Mouse (Mus musculus): ENCODE results near the gene Atad1. TPM values are rescaled to one million over a fixed set of nuclear protein-coding genes. Genes with fewer than 3 reads are reported as not detected.
"Not testable (repeated sequence)": the region's sequence is repeated elsewhere in the genome, so short reads cannot be mapped to it uniquely, and the experiment has no call there.

The Atad1 gene
- 10 to 100 TPM; 47.3 to 65.2 TPM for total RNA-seq (2021)
- long read RNA-seq, experiment 1, transcript Atad1-203 (10 exons, 3,771 nt): major isoform, 32 of 38 reads
- long read RNA-seq, experiment 1, partial matches to known transcripts: 4 of 38 reads
- long read RNA-seq, experiment 1, other reads (novel, unspliced or antisense): 2 of 38 reads
- long read RNA-seq, experiment 2, transcript Atad1-203 (10 exons, 3,771 nt): major isoform, 71 of 80 reads
- long read RNA-seq, experiment 2, partial matches to known transcripts: 3 of 80 reads
- long read RNA-seq, experiment 2, other reads (novel, unspliced or antisense): 6 of 80 reads

DNA sequence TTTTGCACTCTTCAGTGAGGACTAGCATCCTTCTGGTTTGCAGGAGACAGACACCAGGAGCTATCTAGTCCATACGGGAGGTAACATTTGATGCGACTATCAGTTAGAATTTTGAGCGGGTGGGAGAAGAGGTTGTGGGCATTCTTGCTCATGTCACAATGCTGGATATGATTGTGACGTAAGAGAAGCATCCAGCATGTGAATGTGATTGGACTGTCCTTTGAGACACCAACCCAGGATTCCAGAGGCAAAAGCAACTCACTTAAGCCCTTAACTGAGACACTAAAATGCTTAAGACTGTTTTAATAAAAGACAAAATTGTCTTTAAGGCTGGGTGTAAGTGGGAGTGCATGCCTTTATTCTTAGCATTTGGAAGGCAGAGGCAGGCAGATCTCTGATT, at the start of gene Atad1:
Gene Atad1, minus strand, starts transcription at position 101 of the 400 bp plus-strand sequence.
- DNase-seq: no peak

DNA sequence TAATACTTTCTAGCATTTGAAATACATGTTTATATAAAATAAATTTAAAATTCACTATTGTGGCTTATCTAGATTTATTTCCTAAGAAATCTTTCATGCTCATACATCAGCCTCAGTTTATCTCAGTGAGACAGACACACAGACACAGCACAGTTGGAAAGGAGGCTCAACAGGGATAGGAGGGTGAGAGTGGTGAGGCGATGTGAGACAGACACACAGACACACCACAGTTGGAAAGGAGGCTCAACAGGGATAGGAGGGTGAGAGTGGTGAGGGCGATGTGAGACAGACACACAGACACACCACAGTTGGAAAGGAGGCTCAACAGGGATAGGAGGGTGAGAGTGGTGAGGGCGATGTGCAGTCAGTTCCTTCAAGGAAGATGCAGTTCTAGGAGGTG, 48.4 kb upstream of the Atad1 start:
- not testable (repeated sequence) for DNase-seq

DNA sequence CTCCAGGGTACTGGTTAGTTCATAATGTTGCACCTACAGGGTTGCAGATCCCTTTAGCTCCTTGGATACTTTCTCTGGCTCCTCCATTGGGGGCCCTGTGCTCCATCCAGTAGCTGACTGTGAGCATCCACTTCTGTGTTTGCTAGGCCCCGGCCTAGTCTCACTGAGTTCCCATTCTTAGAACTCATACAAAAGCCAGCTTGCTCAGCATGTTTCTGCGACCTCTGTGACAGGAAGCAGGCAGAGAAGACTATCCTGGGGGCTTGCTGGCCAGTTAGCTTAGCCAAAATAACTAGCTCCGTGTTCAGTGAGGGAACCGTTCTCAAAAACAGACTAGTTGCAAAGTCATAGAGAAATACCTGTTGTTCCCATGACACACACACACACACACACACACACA, 47.8 kb upstream of the Atad1 start:
- DNase-seq: peak; percentile 10

DNA sequence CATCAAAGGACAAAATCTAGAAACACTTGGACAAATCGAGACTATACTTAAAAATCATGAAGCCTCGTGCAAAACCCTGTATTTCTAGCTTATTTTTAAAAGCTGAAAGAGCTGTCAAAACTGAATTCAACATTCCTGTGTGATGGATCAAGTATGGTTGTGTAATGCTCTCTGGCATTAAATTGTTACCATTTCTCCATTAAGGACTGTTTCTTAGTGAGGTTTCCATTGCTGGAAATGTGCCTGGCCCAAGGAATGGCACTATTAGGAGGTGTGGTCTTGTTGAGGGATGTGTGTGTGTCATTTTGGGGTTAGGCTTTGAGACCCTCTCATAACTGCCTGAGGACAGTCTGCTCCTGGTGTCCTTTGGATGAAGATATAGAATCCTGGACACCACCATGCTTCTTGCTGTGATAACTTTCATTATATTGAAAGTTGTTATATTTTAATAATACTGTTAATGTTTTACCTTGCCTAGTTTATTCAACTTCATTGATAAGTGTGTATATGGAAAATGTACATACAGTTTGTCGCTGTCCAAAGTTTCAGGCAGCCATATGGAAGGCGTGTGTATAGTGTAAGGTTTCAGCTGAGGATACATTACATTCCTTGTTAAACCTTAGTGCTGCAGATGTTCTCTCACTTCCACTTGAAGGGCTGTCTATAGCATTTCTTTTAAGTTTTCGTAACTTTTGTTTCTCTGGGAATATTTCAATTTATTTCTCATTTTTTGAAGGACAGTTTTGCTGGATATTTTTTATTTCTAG, 41.9 kb upstream of the Atad1 start:
- DNase-seq: no peak

DNA sequence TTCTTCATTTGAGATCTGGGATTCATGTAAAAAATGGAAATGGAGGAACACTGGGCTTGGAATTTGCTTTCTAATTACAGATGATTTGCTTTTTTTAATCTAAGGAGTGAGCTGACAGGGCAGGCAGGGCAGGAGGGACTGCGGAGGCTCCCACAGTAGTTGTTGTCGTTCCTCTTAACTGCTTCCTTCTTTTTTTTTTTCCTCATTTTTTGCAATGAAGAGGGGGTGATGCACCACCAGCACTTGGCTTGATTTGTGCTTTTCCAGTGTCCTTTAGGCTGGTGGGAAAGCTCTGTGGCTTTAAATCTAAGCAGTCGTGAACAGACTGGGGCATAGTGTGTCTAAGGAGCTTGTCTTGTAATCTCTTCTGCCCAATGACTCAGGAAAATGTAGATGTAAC, 39.5 kb upstream of the Atad1 start:
- no peak for DNase-seq

DNA sequence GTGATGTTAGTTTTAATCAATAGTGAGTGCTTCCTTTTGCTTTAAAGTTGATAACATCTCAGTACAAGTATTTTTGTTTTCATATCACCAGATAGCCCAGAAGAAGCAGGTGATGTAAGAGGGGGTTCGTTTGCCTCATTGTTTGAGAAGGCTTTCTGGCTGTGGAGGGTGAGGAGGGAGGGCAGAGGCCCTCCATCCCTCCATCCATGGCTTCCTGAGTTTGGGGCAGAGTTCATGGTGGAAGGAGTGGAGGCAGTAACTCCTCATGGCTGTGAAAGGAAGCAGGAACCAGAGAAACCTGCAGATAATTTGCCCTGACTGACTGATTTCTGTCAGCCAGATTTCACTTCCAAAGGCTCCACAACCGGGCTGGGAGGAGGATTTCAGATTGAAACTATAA, 38.8 kb upstream of the Atad1 start:
- DNase-seq: no peak

DNA sequence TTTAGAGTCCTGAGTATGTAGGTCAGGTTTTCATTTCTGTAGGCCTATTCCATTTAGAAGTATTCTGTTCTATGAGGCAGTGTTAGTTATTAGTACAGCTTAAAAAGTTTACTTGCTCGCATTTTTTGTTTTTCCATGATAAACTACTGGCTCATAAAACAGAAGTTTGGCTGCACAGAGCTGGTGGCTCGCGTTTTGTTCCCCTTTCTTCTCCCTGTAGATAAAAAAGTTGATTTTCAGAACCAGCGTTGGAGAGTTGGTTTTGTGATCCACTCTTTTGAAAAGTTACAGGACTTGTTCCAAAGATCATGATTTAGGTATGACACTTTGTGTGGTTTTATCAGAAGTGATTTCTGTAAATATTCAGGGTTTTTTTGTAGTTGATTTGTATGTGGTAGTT, 22.9 kb upstream of the Atad1 start:
- no peak for DNase-seq

DNA sequence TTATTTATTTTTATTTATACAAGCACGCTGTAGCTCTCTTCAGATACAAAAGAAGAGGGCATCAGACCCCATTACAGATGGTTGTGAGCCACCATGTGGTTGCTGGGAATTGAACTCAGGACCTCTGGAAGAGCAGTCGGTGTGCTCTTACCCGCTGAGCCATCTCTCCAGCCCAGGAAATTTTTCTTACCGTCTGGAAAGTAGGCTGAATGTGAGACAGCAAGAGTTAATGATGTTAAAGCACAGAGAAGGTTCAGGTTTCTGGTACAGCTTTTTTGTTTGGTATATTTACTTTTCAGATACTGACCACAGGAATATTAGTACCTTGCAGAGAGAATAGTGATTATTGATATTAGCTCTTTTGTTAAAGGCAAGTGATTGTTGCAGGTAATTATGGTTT, 21.6 kb upstream of the Atad1 start:
- DNase-seq: no peak

DNA sequence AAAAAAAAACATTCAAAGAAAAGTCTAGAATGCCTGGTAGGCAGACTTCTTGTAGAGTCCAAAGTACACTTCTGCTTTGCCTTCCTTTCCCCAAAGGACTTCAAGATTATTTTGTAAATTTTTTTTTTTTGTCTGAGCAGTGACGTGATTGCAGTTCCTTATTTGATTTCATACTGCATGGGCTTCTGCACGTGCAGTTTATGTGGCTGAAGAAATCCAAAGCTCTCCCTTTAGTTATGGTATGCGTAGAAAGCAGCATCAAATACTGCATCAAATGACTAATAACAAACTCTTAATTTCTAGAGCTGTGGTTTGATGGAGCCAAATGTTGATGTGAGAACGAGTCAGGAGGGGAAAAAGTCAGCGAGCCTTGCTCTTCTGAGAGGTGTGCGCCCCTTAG, 20.9 kb upstream of the Atad1 start:
- DNase-seq: no peak

DNA sequence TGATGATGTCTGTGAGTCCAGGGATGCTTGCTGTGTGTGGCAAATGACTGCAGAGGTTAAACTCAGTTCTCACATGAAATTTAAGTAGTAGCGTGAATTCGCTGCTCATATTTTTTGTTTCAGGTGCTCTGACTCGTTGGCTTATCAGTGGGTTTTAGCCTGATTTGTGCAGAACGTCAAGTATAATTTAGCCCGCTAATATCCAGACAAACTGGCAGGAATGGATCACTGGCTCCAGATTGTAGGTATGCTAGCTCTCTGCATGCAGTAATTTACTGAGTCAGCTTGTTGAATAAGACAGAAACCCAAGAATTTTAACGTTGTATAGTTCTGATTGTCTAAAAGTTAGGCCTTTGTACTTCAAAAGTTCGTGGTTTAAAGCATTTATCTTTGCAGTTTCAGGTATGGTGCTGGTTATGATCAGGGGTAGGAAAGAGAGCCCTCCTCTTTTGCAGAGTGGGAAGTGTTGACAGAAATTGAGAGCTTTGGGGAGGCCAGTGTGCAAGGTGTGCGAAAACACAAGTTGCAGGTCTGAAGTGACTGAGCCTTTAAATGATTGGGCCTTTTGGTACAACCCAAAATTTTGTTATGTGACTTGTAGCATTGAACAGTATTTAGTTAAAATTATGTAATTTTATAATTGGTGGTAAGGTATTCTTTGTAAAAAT, 19.9 kb upstream of the Atad1 start:
- DNase-seq: no peak

DNA sequence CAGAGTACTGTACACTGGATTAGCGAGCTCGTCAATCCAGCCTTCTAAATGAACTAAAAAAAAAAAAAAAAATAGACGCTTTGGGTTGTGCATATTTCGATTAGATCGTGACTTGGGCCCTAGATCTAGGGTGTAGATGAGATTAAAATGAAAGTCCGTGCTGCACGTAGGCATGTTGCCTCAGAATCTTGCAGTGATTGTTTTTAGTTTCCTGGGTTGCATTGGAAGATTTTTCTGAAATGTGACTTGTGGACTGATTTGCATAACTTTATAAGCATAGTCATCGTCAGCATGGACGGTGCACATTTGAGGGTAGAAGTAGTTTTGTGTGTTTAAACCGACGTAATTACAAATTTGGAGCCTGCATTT, 19.2 kb upstream of the Atad1 start:
- no peak for DNase-seq

DNA sequence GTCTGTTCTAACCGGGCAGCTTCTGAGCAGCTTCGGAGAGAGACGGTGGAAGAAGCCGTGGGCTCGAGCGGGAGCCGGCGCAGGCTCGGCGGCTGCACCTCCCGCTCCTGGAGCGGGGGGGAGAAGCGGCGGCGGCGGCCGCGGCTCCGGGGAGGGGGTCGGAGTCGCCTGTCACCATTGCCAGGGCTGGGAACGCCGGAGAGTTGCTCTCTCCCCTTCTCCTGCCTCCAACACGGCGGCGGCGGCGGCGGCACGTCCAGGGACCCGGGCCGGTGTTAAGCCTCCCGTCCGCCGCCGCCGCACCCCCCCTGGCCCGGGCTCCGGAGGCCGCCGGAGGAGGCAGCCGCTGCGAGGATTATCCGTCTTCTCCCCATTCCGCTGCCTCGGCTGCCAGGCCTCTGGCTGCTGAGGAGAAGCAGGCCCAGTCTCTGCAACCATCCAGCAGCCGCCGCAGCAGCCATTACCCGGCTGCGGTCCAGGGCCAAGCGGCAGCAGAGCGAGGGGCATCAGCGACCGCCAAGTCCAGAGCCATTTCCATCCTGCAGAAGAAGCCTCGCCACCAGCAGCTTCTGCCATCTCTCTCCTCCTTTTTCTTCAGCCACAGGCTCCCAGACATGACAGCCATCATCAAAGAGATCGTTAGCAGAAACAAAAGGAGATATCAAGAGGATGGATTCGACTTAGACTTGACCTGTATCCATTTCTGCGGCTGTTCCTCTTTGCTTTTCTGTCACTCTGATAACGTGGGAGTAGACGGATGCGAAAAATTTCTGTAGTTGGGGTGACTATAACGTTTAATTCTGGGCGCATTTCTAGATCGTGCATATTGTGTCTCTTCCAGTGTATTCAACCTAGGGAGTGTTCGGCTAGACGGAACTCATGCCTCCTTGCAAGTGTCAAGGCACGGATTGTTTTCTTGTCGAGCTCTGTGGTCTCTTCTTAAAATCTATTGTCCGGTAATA, 18.5 kb upstream of the Atad1 start:
- DNase-seq: peak; percentile 49

DNA sequence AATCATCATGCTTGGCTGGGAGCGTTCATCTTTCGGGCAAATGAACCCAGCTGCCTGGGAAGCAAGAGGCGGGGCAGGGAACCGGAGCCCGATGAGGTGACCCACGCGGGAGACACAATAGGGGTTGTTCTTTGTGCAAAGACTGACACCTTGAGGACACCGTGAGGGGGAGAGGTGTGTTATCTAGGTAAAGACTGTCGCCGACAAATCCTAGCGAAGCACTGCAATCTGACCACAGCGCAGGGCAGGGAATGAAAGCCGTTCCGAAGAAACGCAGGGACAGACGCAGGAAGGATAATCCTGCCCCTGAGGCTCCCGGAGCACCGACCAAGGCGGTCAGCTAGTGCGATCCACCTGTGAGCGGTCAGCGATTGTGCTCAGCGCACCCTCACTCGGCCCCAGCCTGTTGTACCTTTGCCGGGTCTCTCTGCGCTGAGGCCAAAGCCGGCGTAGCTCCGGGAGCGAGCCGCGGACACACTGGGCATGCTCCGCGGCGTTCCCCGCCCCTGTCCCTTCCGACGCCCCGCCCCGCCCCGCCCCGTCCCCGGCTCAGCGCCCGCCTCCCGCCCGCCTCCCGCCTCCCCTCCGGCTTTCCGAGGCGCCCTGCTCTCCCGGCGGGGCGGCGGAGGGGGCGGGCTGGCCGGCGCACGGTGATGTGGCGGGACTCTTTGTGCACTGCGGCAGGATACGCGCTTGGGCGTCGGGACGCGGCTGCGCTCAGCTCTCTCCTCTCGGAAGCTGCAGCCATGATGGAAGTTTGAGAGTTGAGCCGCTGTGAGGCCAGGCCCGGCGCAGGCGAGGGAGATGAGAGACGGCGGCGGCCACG, 17.5 kb upstream of the Atad1 start, which contains the start of gene Pten:
Gene Pten, plus strand, starts transcription at position 598 of the 826 bp plus-strand sequence.
- peak; percentile 99 for DNase-seq

DNA sequence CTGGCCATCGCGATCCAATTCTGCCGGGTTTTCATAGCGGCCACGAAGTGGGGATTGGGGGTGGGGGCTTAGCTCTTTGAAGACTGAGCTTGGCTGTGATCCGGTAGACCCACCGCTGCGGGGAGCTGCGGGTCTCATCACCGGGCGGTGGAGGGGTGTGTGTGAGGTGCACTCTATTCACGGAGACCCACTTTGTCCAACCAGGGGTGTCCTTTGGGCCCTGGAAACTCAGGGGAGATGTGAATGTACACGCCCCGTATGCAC, 17.0 kb upstream of the Atad1 start:
- DNase-seq: no peak

DNA sequence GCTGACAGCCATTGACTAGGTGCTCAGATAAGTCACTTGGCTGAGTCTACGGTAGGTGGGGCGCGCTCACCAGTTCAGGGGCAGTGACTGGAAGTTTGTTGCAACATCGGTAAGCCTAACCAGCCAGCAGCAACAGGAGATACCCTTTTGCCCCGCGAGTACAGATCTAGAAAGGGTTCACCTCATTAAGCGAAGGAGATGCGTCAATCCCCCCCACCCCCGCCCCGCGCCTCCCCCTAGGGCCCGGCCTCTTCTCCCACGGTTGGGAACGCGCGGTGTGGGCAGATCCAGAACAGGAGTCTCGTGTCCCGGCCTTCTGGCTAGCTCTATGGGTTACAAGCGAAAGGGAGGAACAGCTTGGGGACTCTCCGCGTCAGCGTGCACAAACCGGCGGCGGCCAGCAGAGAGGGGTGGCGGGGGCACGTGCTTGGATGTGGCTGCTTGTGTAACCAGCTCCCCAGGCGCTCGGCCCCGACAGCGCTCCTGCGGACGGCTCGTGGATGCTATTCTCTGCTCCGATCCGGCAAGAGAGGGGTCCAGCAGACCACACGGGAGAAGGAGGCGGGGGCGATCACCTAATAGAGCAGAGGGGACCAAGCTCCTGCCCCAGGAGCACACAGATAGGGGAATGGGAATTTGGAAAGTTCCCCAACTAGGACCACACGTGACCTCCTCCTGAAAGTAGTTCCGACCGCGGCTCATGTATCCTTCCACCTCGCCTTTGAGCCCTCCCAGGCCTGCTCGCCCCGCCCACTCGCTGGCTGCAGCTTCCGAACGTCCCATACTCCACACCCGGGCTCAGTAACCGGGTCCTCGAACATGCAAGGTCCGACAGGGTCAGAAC, 16.4 kb upstream of the Atad1 start:
- DNase-seq: peak; percentile 95

DNA sequence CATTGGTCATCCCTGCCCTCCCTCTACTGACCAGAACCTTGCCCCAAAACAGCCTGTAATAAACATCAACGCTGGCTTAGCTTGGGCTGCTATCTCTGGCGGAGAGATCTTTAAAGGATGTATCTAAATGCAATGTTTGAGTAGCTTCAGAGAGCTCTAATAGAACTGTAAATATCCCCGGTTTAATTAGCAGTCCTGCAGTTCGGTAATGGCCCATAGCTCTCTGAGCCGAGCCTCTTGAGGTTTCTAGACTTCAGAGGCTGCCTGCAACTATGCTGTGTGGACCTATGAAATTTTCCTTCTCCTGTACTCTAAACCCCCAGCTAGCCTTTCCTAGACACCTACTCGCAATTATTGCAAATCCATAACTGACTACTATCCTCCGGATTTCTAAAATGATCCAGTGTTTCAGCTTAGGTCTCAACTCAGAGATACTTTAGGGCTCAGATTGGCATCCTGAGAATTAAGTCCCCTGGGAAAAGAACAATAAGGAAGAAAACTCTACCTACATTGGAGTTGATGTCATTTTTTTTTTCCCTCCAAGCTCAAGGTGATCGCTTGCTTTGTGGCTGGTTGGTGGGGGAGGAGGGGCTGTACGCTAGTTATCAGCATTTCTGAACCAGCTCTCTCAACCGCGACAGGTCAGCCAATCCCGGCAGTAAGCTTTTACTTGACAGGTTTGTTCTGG, 15.7 kb upstream of the Atad1 start:
- no peak for DNase-seq

DNA sequence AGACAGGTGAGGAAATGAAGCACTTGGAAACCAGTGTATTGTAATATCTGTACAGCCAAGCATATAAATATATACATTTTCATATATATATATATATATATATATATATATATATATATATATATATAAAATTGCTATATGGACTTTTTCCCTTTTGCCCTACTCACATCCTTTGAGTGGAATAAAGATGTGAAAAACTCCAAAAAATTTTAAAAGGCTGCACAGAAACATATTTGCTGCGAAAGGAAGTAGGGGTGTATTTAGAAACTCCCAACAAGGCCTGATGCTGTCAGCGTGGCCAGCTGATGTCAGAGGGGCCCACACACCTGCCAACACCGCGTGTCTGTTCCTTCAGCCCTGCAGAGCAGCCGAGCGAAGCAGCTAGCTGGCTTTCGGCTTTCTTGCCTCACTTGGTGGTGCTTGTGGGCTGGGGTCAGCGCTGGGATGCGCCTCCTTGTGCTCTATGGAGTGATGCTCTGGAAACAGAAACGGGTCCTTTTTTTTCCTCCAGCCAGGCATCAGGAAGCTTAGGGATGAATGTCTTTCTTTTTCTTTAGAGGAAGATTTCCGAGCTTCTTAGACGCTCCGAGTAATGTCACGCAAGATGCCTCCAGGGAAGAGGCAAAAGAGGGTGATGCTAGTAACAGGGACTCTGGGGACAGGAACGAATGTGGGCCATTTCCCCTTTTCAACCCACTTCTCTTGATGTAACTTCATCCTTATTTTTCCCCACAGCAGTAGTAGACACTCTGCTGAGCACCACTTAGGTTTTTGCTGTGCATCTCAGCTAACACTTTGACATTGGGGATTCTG, 14.8 kb upstream of the Atad1 start:
- DNase-seq: no peak

DNA sequence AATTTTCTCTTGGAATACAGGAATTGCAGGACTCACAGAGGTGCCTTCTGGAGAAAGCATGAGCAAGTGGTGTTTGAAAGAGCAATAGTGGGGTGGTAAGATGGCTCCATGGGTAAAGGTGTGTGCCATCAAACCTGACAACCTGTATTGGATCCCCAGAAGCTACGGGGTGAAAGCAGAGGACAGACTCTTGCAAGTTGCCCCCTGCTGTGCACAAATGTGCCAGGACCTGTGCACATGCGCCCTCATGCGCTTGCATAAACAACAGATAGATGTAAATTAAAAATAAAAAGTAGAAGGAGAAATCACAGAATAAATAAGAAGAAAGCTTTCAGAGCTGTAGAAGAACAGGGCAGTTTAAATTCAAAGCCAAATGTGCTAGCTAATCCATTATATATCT, 13.8 kb upstream of the Atad1 start:
- DNase-seq: no peak

DNA sequence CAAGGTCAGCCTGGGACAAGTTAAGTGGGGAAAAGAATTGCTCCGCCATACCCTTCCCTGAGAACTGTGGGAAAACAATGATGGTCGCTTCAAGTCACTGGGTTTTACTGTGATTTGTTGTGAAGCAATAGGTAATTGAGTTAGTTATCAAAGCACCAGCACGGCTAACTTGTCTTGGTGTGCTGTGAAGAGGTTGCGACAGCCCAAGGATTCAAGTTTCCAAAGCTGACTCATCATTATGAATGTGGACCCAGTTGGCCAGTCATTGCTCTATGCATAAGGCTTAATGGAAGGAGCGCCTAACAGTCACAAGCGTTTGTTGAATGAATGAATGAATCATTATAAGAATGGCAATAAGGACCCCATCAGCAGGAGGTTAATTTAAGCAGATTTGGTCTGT, 12.8 kb upstream of the Atad1 start:
- no peak for DNase-seq

Measured in gastrocnemius, postnatal 25 days (tissue).